Mouse (Mus musculus): Measurements from ENCODE around the gene Lbp.

The Lbp gene

DNA sequence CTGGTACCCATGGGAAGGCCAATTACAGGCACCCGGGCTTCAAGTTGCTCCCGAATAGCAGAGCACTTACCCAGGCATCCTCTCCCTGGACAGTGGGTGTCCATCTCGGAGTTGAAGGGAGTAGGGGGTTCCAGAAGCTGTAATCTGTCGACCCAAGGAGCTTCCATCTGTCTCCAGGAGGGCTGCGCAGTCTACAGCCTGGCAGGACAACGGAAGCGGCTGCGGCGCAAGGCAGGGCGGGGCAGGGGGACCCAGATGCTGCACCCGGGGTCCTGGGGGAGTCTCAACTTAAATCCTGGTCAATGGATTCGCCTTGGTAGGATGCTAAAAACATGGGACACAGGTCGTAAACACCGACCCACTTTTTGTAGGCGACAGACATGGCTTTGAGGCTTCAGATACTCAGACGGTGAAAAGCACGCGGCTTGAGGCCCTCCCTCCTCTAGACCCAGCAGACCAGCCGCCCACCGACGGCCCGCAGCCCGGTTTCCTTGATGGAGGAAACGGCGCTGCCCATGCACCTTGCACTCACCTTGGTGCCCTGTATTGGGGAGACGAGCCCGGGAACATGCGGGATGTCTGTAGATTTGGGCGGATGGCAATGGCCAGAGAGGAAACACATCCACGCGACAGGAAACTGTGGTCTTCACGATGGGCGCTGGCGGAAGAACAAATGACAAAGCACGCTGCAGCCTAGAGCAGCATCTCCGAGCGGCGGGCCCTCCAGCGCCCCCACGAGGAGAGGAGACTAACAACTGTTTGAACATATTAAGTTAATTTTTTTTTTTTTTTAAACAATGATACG, 54.8 kb downstream of the Lbp start:
- DNase-seq (ENCODE audit: low spot score in 2 of 2), result peak; percentile 79 to 80

GRCm38 (mm10) chr2:158361678-158362320, 55.5 kb downstream of the Lbp start:
- DNase-seq (ENCODE audit: low spot score in 2 of 2), result no peak

- no peak for DNase-seq (ENCODE audit: low spot score in 2 of 2)
Observed at GRCm38 (mm10) chr2:158364175-158364574, 57.9 kb downstream of the Lbp start.

DNA sequence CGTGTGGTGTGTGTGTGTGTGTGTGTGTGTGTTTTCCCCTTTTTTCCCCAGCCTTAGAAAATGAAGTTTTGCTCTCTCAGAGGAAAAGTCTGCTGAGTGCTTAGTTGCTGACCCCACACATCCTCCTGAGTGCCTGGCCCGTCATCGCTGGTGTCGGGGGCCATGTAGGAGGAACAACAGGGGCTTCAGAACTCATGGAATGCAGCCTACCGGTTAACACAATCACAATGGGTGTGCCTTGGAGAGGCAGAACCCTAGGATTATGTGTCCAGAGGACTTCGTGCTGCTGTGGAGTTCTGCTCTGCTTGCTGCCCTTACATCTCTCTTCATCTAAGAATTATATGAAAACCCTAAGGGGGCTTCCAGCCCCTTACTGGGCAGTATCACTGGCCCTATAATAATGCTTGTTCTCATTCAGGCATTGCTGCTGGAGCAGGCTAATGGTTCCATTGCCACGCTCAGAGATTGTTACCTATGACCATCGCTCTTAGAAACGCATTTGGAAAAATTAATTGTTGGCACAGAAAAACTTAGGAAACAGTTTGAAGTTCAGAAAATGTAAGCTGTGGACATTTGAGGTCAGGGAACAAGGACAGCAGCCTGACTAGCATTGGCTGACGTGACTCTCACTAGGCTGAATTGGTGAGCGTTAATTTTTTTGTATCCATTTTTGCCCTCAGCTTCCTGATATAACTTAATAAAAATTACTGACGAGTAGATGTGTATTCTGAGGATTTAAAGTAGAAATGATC, 59.0 kb downstream of the Lbp start:
- DNase-seq (ENCODE audit: low spot score in 2 of 2), result no peak

GRCm38 (mm10) chr2:158367654-158368053, 61.4 kb downstream of the Lbp start:
- DNase-seq (ENCODE audit: low spot score in 2 of 2), result no peak

DNA sequence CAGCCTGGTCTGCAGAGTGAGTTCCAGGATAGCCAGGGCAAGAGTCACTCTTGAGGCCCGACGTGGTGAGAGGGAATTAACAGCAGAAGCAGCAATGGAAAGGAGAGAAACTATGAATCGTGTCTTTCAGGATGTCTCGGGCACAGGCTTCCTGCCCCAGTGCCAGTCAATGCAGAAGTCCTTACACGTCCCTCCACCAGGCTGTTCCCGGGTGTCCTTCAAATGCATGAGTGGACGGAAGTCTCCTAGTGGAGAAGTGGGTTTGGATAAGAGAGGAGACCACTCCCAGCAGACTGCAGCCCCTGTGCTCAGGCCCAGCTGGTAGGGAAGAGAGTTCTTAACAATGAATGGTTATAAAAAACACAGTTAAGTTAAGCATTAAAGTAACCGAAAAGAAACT, 62.0 kb downstream of the Lbp start:
- DNase-seq (ENCODE audit: low spot score in 2 of 2), result no peak

DNA sequence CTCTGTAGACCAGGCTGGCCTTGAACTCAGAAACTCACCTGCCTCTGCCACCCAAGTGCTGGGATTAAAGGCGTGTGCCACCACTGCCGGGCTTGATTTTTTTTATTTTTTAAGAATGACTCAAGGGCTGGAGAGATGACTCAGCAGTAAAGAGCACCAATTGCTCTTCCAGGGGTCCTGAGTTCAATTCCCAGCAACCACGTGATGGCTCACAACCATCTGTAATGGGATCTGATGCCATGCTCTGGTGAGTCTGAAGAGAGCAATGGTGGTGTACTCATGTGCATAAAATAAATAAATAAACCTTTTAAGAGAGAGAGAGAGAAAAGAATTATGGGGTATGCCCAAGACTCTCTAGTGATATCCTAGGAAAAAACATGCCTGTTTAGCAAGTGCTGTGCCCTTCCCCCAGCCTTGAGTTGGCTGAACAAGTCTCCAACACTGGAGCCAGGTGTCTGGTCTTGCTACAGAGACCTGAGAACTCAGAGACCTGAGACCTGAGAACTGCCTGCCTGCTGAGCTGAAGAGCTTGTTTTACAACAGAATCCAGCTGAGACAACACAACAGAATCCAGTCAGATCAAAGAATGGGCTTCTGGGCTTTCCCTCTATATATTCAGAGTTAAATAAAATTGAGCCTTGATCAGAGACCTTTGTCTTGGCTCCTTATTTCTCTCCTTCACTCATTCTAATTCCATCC, 63.3 kb downstream of the Lbp start:
- DNase-seq (ENCODE audit: low spot score in 2 of 2), result no peak

DNA sequence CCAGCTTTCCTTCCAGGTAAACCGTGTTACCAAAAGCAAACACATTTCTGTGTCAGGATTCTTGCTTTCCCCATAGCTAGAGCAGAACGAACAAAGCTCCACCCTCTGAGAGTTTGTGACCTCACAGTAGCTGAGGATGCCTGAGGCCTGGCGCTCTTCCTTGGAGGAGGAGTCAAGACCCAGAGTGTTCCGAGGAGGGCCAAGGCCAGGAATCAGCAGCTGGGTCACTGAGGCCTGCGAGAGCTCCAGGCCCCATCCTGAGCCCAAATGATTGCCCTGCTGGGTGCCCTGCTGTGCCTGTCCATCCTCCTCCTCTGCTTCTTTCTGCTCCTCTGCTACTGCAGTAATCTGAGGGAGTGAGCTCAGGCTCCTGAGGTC, 63.9 kb downstream of the Lbp start:
- no peak for DNase-seq (ENCODE audit: low spot score in 2 of 2)

GRCm38 (mm10) chr2:158373061-158373460, 66.8 kb downstream of the Lbp start:
- DNase-seq (ENCODE audit: low spot score in 2 of 2), result no peak

GRCm38 (mm10) chr2:158373516-158373915, 67.2 kb downstream of the Lbp start:
- no peak for DNase-seq (ENCODE audit: low spot score in 2 of 2)

GRCm38 (mm10) chr2:158375443-158376122, 69.3 kb downstream of the Lbp start, which contains the start of gene Snhg11:
Snhg11 (plus strand) TSS chr2:158375638.
- DNase-seq (ENCODE audit: low spot score in 2 of 2), result peak; percentile 87

DNA sequence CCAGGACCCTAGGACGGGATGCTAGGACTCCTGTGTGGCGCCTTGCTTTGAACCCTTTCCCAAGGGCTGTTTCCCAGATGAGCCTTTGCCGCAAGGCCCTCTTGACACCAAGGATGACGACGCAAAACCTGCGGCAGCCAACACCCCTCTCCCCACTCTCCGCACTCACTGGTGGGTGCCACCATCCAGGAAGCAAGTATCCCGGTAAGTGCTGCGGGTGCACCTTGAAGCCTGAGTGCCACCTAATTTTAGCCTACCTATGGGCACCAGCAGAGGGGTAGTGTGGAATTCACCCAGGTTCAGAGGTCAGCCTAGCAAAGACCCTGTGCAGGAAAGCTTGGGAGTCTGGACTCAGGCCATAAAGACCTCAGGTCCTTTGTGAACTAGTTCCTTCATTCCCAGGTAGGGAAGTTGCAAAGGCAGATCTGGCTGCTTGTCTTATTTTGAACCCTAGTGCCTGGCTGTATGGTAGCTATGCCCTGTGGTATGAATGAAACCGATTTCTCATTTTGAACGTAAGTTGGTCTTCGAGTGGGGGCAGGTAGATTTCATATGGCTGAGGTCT, 69.9 kb downstream of the Lbp start:
- no peak for DNase-seq (ENCODE audit: low spot score in 2 of 2)

- peak in 1 of 2 experiments; percentile 42 for DNase-seq (ENCODE audit: low spot score in 2 of 2)
Observed at GRCm38 (mm10) chr2:158376798-158377197, 70.5 kb downstream of the Lbp start.

DNA sequence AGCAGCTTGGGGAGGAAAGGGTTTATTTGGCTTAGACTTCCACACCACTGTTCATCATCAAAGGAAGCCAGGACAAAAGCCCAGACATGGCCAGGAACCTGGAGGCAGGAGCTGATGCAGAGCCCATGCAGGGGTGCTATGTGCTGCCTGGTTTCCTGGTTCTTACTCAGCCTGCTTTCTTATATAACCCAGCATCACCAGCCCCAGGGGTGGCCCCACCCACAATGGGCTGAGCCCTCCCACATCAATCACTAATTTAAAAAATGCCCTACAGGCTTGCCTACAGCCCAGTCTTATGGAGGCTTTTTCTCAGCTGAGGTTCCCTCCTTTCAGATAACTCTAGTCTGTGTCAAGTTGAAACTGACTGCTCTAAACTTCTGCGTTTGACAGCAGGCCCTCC, 71.5 kb downstream of the Lbp start:
- DNase-seq (ENCODE audit: low spot score in 2 of 2), result no peak

DNA sequence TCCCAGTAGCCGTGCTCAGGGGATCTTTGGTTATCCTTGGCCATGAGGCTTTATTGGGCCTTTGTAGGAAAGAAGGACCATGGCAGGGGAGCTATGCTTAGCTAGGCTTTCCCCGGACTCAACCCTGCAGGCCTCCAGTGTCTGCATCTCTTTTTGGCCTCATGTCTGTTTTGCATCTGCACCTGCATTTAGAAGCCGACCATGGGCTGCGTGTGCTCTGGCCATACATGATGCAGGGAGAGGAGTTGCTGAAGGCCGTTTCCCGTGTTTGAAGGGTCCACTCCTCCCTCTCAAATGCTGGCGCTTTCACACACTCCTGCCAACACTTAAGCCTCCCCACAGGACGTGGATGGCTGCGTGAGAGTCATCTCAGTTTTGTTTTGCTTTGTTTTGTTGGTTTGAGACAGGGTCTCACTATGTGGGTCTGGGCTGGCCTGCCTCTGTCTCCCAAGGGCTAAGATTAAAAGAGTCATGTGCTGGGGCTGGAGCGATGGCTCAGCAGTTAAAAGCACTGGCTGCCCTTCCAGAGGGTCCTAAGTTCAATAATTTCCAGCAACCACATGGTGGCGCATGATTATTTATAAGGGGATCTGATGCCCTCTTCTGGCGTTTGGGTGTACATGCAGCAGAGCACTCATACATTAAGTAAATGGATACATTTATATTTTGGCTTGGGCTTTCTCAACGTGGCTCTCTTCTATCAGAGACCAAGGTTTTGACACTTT, 73.2 kb downstream of the Lbp start:
- DNase-seq (ENCODE audit: low spot score in 2 of 2), result peak in 1 of 2 experiments; percentile 46
